Mouse (Mus musculus) embryonic fibroblast, embryonic 13.5 days (primary cell): ENCODE measurements at regions not wholly inside any gene's neighbourhood (a gene's known extent, or its start where the extent isn't known, plus 50 kb on each side); places are given as distances from the start of the nearest gene placed in this dataset.

ENCODE experiments used
- CTCF ChIP-seq: IDR thresholded peaks from 2 replicates; pipeline ENCODE4 v1.5.1; 2011; ENCODE audit warnings: mild to moderate bottlenecking, control low read depth, low read length, moderate library complexity, borderline replicate concordance; ENCODE audit not compliant: insufficient read depth
- POLR2A ChIP-seq: IDR thresholded peaks from 2 replicates; pipeline ENCODE4 v1.6.1; 2011; ENCODE audit warnings: low read depth, mild to moderate bottlenecking, control low read depth, low read length, moderate library complexity

DNA sequence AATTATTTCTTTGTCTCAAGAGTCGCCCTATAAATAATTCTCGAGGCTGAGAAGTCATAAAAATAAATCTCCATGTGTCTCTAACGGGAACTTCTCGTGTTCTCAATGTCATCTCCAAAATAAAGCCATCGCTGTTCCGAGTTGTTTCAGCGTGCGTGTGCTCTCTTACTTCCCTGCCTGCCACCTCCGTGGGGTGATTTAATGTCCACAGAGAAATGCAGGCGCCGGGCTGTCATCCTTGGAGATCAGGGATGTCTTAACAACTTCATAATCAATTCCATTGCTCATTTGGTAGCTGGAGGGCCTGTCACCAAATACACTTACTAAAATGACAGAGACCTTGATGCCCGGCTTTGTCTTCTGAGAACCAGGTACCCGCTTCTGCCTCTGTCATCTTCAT lies 161.8 kb downstream of the Pmp22 start:
- TF ChIP-seq CTCF, result no peak
- TF ChIP-seq POLR2A, result no peak
